Mouse (Mus musculus): ENCODE measurements around the gene Col25a1. TPM values are rescaled to one million over a fixed set of nuclear protein-coding genes. Genes with fewer than 3 reads are reported as not detected.

Col25a1 gene
- 3.6 and 5.2 TPM in 2 replicates for polyA plus RNA-seq (2016; fragmentation: Nextera tagmentation; extraction: Ambion mirVana)

GRCm38 (mm10) chr3:130131201-130131600 lies at the start of gene Col25a1:
Gene Col25a1 (plus strand): TSS chr3:130131501.
- no peak for DNase-seq (ENCODE audit: low spot score)
- H3K4me3 ChIP-seq: no peak within 1 kb of the TSS
- no peaks in the 10 kb centered on the region for H3K27me3 ChIP-seq (ENCODE audit: insufficient read depth, poor library complexity, severe bottlenecking)
- no peaks in the 10 kb centered on the region for H3K9me3 ChIP-seq
- no peak within 1 kb of the TSS for H3K27ac ChIP-seq
- WGBS: 94% methylated on average over 8 of the region's 8 CpGs
- H3K36me3 ChIP-seq: no peaks in the 10 kb centered on the region
- H3K4me1 ChIP-seq (replicated peaks): no peaks in the 10 kb centered on the region

GRCm38 (mm10) chr3:130083312-130083711 lies 48.0 kb upstream of the Col25a1 start:
- DNase-seq (ENCODE audit: low spot score): no peak
- H3K4me3 ChIP-seq: no peak overlapping the region
- no peak overlapping the region for H3K27ac ChIP-seq
- H3K36me3 ChIP-seq: no peaks in the 10 kb centered on the region
- H3K4me1 ChIP-seq (replicated peaks): no peaks in the 10 kb centered on the region
- no peaks in the 10 kb centered on the region for H3K27me3 ChIP-seq (ENCODE audit: insufficient read depth, poor library complexity, severe bottlenecking)
- no peaks in the 10 kb centered on the region for H3K9me3 ChIP-seq
- 81% methylated on average over 2 of the region's 2 CpGs for WGBS

DNA sequence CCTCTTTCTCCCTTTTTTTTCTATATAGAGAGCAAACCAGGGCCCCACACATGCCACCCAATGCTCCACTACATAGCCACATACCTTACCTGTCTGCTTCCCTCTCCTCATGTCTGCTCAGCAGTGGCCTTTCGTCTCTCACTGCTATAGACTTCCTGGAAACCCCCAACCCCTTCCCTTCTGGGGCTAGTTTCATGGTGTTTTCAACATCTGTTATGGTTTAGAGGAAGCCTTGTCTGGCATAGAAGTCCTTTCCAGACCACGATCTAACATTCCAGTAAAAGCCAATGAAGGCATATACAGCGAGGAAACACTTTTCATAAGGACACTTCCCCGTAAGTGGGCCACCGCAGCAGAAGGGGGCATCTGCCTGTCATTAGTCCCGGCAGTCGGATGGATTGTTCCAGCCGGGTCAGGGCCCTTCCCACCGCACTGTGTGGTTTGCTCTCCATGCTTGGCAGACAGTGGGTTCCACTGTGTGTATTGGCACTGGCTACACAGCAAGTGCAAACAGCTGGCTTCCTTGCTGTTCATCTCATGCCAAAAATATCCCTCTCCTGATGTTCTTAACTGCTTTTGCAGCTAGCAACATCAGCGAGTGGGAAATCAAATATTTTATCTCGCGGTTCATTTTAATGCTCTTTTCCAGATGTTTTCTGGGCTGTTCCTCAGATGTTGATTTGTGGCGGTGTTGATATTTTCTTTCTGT lies 44.8 kb upstream of the Col25a1 start:
- Histone ChIP-seq H3K9me3 (no peaks in the 10 kb centered on the region), H3K4me1 (replicated peaks) (no peaks in the 10 kb centered on the region), H3K36me3 (no peaks in the 10 kb centered on the region), H3K4me3 (no peak overlapping the region), H3K27ac (no peak overlapping the region), H3K27me3 (ENCODE audit: insufficient read depth, poor library complexity, severe bottlenecking) (no peaks in the 10 kb centered on the region)
- DNase-seq (ENCODE audit: low spot score): no peak
- 83% methylated on average over 13 of the region's 13 CpGs for WGBS

GRCm38 (mm10) chr3:130087466-130087865 lies 43.8 kb upstream of the Col25a1 start:
- WGBS: 87% methylated on average over 9 of the region's 9 CpGs
- Histone ChIP-seq H3K4me1 (replicated peaks) (no peaks in the 10 kb centered on the region), H3K27ac (no peak overlapping the region), H3K27me3 (ENCODE audit: insufficient read depth, poor library complexity, severe bottlenecking) (no peaks in the 10 kb centered on the region), H3K9me3 (no peaks in the 10 kb centered on the region), H3K4me3 (no peak overlapping the region), H3K36me3 (no peaks in the 10 kb centered on the region)
- DNase-seq (ENCODE audit: low spot score): no peak

- DNase-seq (ENCODE audit: low spot score): no peak
- Histone ChIP-seq H3K9me3 (no peaks in the 10 kb centered on the region), H3K4me1 (replicated peaks) (no peaks in the 10 kb centered on the region), H3K36me3 (no peaks in the 10 kb centered on the region), H3K4me3 (no peak overlapping the region), H3K27me3 (ENCODE audit: insufficient read depth, poor library complexity, severe bottlenecking) (no peaks in the 10 kb centered on the region), H3K27ac (no peak overlapping the region)
- 86% methylated on average over 9 of the region's 9 CpGs for WGBS
Observed at GRCm38 (mm10) chr3:130088654-130089053, 42.6 kb upstream of the Col25a1 start.

DNA sequence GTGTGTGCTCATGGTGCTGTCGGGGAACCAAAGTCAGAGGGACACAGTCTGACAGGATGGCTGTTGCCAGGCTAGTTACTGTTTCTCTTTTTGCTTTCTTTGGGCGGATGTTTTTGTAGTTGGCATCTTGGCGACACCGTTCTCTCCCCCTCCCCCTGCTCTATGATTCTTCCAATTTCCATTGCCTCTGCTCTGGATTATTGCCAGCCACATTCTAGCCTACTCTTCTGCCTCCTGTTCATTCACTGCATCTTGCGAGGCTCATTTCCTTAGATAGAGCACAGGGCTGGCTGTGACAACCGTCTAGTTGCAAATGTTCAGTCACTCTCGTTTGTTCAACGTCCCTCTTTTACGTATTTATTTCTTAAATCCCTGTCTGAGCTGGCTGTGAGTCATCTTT lies 40.8 kb upstream of the Col25a1 start:
- no peak for DNase-seq (ENCODE audit: low spot score)
- H3K36me3 ChIP-seq: no peaks in the 10 kb centered on the region
- H3K4me1 ChIP-seq (replicated peaks): no peaks in the 10 kb centered on the region
- H3K4me3 ChIP-seq: no peak overlapping the region
- no peak overlapping the region for H3K27ac ChIP-seq
- WGBS: 91% methylated on average over 9 of the region's 9 CpGs
- no peaks in the 10 kb centered on the region for H3K27me3 ChIP-seq (ENCODE audit: insufficient read depth, poor library complexity, severe bottlenecking)
- no peaks in the 10 kb centered on the region for H3K9me3 ChIP-seq

GRCm38 (mm10) chr3:130094125-130094704 lies 37.1 kb upstream of the Col25a1 start:
- Histone ChIP-seq H3K27ac (no peak overlapping the region), H3K36me3 (no peaks in the 10 kb centered on the region), H3K4me1 (replicated peaks) (no peaks in the 10 kb centered on the region), H3K27me3 (ENCODE audit: insufficient read depth, poor library complexity, severe bottlenecking) (no peaks in the 10 kb centered on the region), H3K4me3 (no peak overlapping the region), H3K9me3 (no peaks in the 10 kb centered on the region)
- DNase-seq (ENCODE audit: low spot score): no peak
- 54% methylated on average over 5 of the region's 5 CpGs for WGBS

GRCm38 (mm10) chr3:130095160-130095781 lies 36.0 kb upstream of the Col25a1 start:
- no peaks in the 10 kb centered on the region for H3K9me3 ChIP-seq
- WGBS: 53% methylated on average over 5 of the region's 5 CpGs
- DNase-seq (ENCODE audit: low spot score): peak; percentile 21
- H3K36me3 ChIP-seq: no peaks in the 10 kb centered on the region
- H3K4me1 ChIP-seq (replicated peaks): no peaks in the 10 kb centered on the region
- H3K4me3 ChIP-seq: no peak overlapping the region
- H3K27ac ChIP-seq: no peak overlapping the region
- no peaks in the 10 kb centered on the region for H3K27me3 ChIP-seq (ENCODE audit: insufficient read depth, poor library complexity, severe bottlenecking)

- Histone ChIP-seq H3K9me3 (no peaks in the 10 kb centered on the region), H3K4me3 (no peak overlapping the region), H3K27ac (no peak overlapping the region), H3K27me3 (ENCODE audit: insufficient read depth, poor library complexity, severe bottlenecking) (no peaks in the 10 kb centered on the region), H3K4me1 (replicated peaks) (no peaks in the 10 kb centered on the region), H3K36me3 (no peaks in the 10 kb centered on the region)
- WGBS: 69% methylated on average over 8 of the region's 8 CpGs
- peak; percentile 25 for DNase-seq (ENCODE audit: low spot score)
Observed at GRCm38 (mm10) chr3:130103486-130103885, 27.8 kb upstream of the Col25a1 start.

GRCm38 (mm10) chr3:130104471-130104870 lies 26.8 kb upstream of the Col25a1 start:
- H3K4me1 ChIP-seq (replicated peaks): no peaks in the 10 kb centered on the region
- no peaks in the 10 kb centered on the region for H3K27me3 ChIP-seq (ENCODE audit: insufficient read depth, poor library complexity, severe bottlenecking)
- H3K36me3 ChIP-seq: no peaks in the 10 kb centered on the region
- no peaks in the 10 kb centered on the region for H3K9me3 ChIP-seq
- no peak overlapping the region for H3K4me3 ChIP-seq
- WGBS: 83% methylated on average over 9 of the region's 9 CpGs
- no peak overlapping the region for H3K27ac ChIP-seq
- DNase-seq (ENCODE audit: low spot score): no peak

DNA sequence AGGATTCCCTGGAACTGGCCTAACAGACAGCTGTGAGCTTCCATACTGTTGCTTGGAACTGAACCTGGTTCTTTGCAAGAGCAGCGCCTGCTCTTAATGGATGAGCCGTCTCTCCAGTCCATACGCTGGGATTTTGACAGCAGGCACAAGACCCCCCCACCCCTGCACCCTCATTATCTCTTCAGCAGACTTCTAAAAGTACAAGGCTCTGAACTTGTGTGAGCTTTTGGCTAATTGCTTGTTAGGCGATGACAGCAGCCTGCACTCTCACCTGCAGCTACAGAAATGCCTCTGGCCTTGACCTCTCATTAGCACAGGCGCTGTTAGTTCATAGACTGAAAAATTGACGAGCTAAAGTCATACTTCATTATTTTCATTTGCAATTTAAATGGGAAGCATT lies 14.4 kb upstream of the Col25a1 start:
- no peaks in the 10 kb centered on the region for H3K27me3 ChIP-seq (ENCODE audit: insufficient read depth, poor library complexity, severe bottlenecking)
- H3K27ac ChIP-seq: no peak overlapping the region
- H3K9me3 ChIP-seq: no peaks in the 10 kb centered on the region
- 88% methylated on average over 6 of the region's 6 CpGs for WGBS
- no peaks in the 10 kb centered on the region for H3K36me3 ChIP-seq
- no peak overlapping the region for H3K4me3 ChIP-seq
- no peaks in the 10 kb centered on the region for H3K4me1 ChIP-seq (replicated peaks)
- DNase-seq (ENCODE audit: low spot score): no peak

- H3K36me3 ChIP-seq: no peaks in the 10 kb centered on the region
- WGBS: 79% methylated on average over 8 of the region's 8 CpGs
- DNase-seq (ENCODE audit: low spot score): no peak
Observed at GRCm38 (mm10) chr3:130127840-130128239, 3.5 kb upstream of the Col25a1 start.

DNA sequence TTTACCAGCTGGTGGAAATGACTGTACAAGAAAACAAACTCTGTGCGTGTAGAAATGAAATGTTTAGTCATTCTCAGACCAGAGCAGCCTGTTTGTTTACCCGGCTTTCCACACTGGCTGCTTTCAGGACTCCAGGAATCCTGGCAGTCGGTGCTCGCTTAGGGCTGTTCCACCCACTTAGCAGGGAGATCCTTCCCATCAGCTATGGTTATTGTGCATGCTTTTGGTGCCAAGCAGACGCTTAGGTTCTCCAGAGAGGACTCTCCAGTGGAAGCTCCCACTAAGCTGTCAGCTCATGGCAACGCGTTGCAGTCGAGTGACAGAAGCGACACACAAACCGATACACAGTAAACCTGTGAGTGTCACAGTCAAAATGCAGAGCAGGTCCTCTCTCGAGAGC lies 2.7 kb upstream of the Col25a1 start:
- Histone ChIP-seq H3K36me3 (no peaks in the 10 kb centered on the region), H3K27me3 (ENCODE audit: insufficient read depth, poor library complexity, severe bottlenecking) (no peaks in the 10 kb centered on the region), H3K4me1 (replicated peaks) (no peaks in the 10 kb centered on the region), H3K27ac (0 out of 2 replicates have a peak overlapping the region, but pooled peaks have one; percentile 40), H3K4me3 (no peak overlapping the region), H3K9me3 (no peaks in the 10 kb centered on the region)
- DNase-seq (ENCODE audit: low spot score): no peak
- WGBS: 85% methylated on average over 11 of the region's 11 CpGs

More at GRCm38 (mm10) chr3:130127840-130128239, 3.5 kb upstream of the Col25a1 start:
- Histone ChIP-seq H3K9me3 (no peaks in the 10 kb centered on the region), H3K4me3 (no peak overlapping the region), H3K27ac (no peak overlapping the region), H3K27me3 (ENCODE audit: insufficient read depth, poor library complexity, severe bottlenecking) (no peaks in the 10 kb centered on the region), H3K4me1 (replicated peaks) (no peaks in the 10 kb centered on the region)

Measured in hindbrain, embryonic 10.5 days (tissue).